Mouse (Mus musculus): ENCODE measurements around the gene Fgf2. TPM values are rescaled to one million over a fixed set of nuclear protein-coding genes. Genes with fewer than 3 reads are reported as not detected.
A peak's percentile ranks its signal among the peaks of the same experiment; 100 is the strongest.

Gene Fgf2
- polyA plus RNA-seq, 1 experiment from 2014 or later, result 0.35 TPM

DNA sequence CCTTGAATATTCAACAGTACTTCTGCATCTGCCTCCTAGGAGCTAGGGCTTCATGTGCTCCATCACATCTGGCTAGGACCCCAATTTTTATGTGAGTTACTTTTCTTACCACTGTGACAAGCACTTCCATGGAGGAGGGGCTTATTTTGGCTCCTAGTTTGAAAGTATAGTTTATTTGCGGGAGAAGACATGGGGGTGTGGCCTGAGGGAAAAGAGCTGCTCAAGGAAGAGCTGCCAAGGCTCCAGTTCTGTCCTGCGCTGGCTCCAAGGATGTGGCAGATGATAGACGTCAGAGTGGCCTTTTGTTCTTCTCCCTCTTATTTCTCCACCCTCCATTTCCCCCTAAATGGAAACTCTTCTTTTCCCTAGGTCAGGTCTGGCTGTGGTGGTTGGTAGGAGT is 17.8 kb downstream of the Fgf2 start:
- Histone ChIP-seq H3K36me3 (no peaks in the 10 kb centered on the region), H3K4me3 (replicated peaks) (no peak overlapping the region), H3K9ac (replicated peaks) (no peak overlapping the region), H3K27me3 (no peaks in the 10 kb centered on the region), H3K4me2 (replicated peaks) (no peak overlapping the region), H3K4me1 (replicated peaks) (no peaks in the 10 kb centered on the region), H3K27ac (no peak overlapping the region), H3K9me3 (no peaks in the 10 kb centered on the region)
- ATAC-seq, result no peak
- WGBS, result 56% methylated on average over 3 of the region's 3 CpGs

DNA sequence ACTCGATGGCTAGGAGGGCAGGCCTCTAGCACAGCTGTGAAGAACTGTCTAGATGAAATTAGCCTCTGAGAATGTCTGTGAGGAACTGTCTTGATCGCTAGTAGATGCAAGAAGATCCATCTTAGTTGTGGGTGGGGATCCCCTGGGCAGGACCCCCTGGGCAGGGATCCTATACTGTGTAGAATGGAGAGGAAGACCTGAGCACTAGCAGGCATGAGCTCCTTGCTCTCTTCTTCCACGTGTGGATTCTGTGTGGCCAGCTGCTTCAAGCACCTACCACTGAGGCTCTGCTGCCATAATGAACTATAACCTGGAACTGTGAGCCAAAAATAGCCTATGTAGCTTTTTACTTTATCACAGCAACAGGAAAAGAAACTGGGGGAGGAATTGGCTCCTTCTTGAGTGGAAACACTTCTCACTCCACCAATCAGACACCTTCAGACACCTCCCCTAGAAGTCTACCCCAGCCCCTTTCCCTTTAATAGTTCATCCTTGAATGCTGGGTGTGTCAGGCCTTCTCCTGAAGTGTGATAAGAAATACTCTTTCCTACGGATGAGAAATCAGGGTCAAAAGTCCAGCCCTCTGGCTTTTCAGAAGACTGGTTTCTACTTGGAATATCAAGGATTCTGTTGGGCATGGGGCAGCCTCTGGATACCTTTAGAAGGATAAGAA is 18.4 kb downstream of the Fgf2 start:
- Histone ChIP-seq H3K27ac (no peak overlapping the region), H3K9me3 (no peaks in the 10 kb centered on the region), H3K4me3 (replicated peaks) (no peak overlapping the region), H3K9ac (replicated peaks) (no peak overlapping the region), H3K27me3 (no peaks in the 10 kb centered on the region), H3K4me1 (replicated peaks) (no peaks in the 10 kb centered on the region), H3K4me2 (replicated peaks) (no peak overlapping the region), H3K36me3 (no peaks in the 10 kb centered on the region)
- no peak for ATAC-seq
- WGBS, result 79% methylated on average over 4 of the region's 4 CpGs

- no peaks in the 10 kb centered on the region for H3K27me3 ChIP-seq
- no peak overlapping the region for H3K4me2 ChIP-seq (replicated peaks)
- no peak for ATAC-seq
- no peaks in the 10 kb centered on the region for H3K4me1 ChIP-seq (replicated peaks)
- H3K9me3 ChIP-seq, result no peaks in the 10 kb centered on the region
- H3K9ac ChIP-seq (replicated peaks), result no peak overlapping the region
- no peak overlapping the region for H3K4me3 ChIP-seq (replicated peaks)
- 82% methylated on average over 4 of the region's 4 CpGs for WGBS
- no peak overlapping the region for H3K27ac ChIP-seq
- no peaks in the 10 kb centered on the region for H3K36me3 ChIP-seq
Measured at GRCm38 (mm10) chr3:37370407-37370806, 22.3 kb downstream of the Fgf2 start.

DNA sequence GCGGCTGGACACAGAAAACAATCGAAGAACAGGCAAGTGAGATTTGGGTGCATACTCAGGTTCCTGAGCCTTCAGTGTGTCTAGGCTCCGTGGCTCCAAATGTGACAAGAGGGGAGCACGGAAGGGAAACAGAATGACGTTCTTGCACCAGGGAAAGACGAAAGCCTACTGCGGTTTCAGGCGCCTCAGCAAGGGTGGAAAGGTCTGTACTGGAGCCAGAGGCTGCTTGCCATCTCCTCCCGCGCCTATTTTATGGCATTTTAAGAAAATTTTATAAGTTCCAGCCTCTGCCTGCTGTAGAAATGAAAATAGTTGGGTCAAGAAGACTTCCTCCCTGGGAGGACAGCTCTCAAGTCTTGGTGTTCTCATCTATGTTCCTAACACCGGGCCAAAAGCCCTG is 25.6 kb downstream of the Fgf2 start:
- no peak for ATAC-seq
- H3K4me2 ChIP-seq (replicated peaks), result no peak overlapping the region
- H3K27me3 ChIP-seq, result no peaks in the 10 kb centered on the region
- no peaks in the 10 kb centered on the region for H3K9me3 ChIP-seq
- H3K27ac ChIP-seq, result no peak overlapping the region
- H3K36me3 ChIP-seq, result no peaks in the 10 kb centered on the region
- H3K4me3 ChIP-seq (replicated peaks), result no peak overlapping the region
- H3K4me1 ChIP-seq (replicated peaks), result no peaks in the 10 kb centered on the region
- WGBS, result 92% methylated on average over 11 of the region's 11 CpGs
- H3K9ac ChIP-seq (replicated peaks), result no peak overlapping the region

DNA sequence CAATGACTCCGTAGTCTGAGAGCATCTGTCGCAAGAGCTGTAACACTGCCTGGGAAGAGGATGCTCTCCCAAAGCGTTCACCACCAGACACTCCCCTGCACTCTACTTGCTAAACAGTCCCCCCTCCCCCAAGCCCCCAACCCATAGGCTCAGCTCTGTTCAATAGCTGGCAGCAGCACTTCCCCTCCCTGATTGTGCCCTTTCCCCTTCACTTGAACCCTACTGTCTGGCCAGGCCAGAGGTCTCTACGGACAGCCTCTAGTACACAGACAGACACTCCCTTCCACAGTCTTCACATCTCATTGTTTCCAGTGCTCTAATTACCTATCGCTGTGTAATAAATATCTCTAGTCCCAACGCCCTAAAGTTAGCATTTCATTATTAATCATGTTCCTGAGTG is 29.8 kb downstream of the Fgf2 start:
- WGBS, result 84% methylated on average over 6 of the region's 6 CpGs
- no peaks in the 10 kb centered on the region for H3K36me3 ChIP-seq

DNA sequence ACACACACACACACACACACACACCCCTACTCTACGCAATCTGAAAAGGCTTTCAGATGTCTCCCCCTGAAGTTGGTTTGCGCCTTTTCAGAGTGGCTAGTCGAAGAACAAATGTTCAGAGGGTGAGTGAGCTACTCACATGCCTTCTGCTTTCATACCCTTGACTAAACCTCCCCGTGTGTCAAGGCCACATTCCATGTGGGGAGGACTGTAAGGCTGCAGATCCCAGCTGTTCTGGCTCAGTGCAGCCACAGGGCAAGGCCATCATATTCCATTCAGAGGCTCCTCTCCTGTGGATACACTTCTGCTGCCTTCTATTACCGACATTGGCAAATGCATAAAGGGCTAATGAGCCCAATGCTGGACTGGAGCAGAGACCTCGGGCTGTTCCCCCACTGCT is 30.3 kb downstream of the Fgf2 start:
- Histone ChIP-seq H3K9me3 (no peaks in the 10 kb centered on the region), H3K4me2 (replicated peaks) (no peak overlapping the region), H3K36me3 (no peaks in the 10 kb centered on the region), H3K27me3 (no peaks in the 10 kb centered on the region), H3K4me3 (replicated peaks) (no peak overlapping the region), H3K9ac (replicated peaks) (no peak overlapping the region), H3K27ac (no peak overlapping the region), H3K4me1 (replicated peaks) (0 out of 2 replicates have a peak, but pooled peaks cover 5% of the 10 kb centered on the region)
- ATAC-seq, result peak; percentile 43; the same call in 1 of the 2 replicates
- 77% methylated on average over 6 of the region's 6 CpGs for WGBS

More for the DNA sequence above, 29.8 kb downstream of the Fgf2 start:
- no peaks in the 10 kb centered on the region for H3K9me3 ChIP-seq
- H3K4me3 ChIP-seq (replicated peaks), result no peak overlapping the region
- H3K9ac ChIP-seq (replicated peaks), result no peak overlapping the region
- no peak; the same call in 1 of the 2 replicates for ATAC-seq
- 0 out of 2 replicates have a peak, but pooled peaks cover 5% of the 10 kb centered on the region for H3K4me1 ChIP-seq (replicated peaks)
- no peak overlapping the region for H3K27ac ChIP-seq
- H3K4me2 ChIP-seq (replicated peaks), result no peak overlapping the region
- no peaks in the 10 kb centered on the region for H3K27me3 ChIP-seq

- H3K4me3 ChIP-seq (replicated peaks), result no peak overlapping the region
- WGBS, result 86% methylated on average over 14 of the region's 14 CpGs
Measured at GRCm38 (mm10) chr3:37379201-37379600, 31.1 kb downstream of the Fgf2 start.

GRCm38 (mm10) chr3:37379930-37380881 is 32.1 kb downstream of the Fgf2 start:
- Histone ChIP-seq H3K9me3 (no peaks in the 10 kb centered on the region), H3K4me1 (replicated peaks) (0 out of 2 replicates have a peak, but pooled peaks cover 5% of the 10 kb centered on the region), H3K4me2 (replicated peaks) (no peak overlapping the region), H3K9ac (replicated peaks) (no peak overlapping the region), H3K4me3 (replicated peaks) (no peak overlapping the region), H3K27me3 (no peaks in the 10 kb centered on the region), H3K27ac (no peak overlapping the region), H3K36me3 (no peaks in the 10 kb centered on the region)
- 0 out of 2 replicates have a peak, but pooled peaks have one; percentile 58 for ATAC-seq
- 68% methylated on average over 18 of the region's 18 CpGs for WGBS

More at GRCm38 (mm10) chr3:37379201-37379600, 31.1 kb downstream of the Fgf2 start:
- no peaks in the 10 kb centered on the region for H3K27me3 ChIP-seq
- no peak for ATAC-seq
- H3K4me2 ChIP-seq (replicated peaks), result no peak overlapping the region
- no peak overlapping the region for H3K9ac ChIP-seq (replicated peaks)
- no peaks in the 10 kb centered on the region for H3K9me3 ChIP-seq
- no peaks in the 10 kb centered on the region for H3K36me3 ChIP-seq
- no peak overlapping the region for H3K27ac ChIP-seq
- H3K4me1 ChIP-seq (replicated peaks), result 0 out of 2 replicates have a peak, but pooled peaks cover 5% of the 10 kb centered on the region

DNA sequence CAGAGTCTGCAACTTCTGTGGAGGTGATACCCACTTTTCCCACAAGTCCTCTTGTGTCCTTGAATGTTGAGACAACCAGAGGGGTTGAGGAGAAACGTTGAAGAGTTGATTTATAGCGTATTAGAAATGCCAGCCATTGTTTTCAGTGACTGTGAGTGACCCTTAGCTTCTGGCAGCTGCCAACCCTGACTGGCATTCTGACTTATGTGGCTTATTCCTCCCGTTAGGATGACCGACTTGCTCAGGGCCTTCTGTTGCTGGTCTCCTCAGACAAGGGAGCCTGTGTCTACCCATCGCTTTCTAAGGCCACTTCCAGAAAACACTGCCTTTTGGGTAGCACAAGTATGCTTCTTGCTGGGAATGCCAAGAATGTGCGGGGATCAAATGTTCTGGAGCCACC is 33.3 kb downstream of the Fgf2 start:
- no peaks in the 10 kb centered on the region for H3K27me3 ChIP-seq

GRCm38 (mm10) chr3:37383096-37383765 is 35.1 kb downstream of the Fgf2 start:
- Histone ChIP-seq H3K27me3 (no peaks in the 10 kb centered on the region), H3K27ac (no peak overlapping the region), H3K9ac (replicated peaks) (no peak overlapping the region), H3K4me1 (replicated peaks) (0 out of 2 replicates have a peak, but pooled peaks cover 5% of the 10 kb centered on the region), H3K9me3 (no peaks in the 10 kb centered on the region), H3K4me3 (replicated peaks) (no peak overlapping the region), H3K4me2 (replicated peaks) (no peak overlapping the region), H3K36me3 (no peaks in the 10 kb centered on the region)
- ATAC-seq, result no peak
- 95% methylated on average over 6 of the region's 6 CpGs for WGBS

More for the DNA sequence above, 33.3 kb downstream of the Fgf2 start:
- Histone ChIP-seq H3K4me1 (replicated peaks) (0 out of 2 replicates have a peak, but pooled peaks cover 5% of the 10 kb centered on the region), H3K4me3 (replicated peaks) (no peak overlapping the region), H3K36me3 (no peaks in the 10 kb centered on the region), H3K4me2 (replicated peaks) (no peak overlapping the region), H3K9me3 (no peaks in the 10 kb centered on the region), H3K27ac (no peak overlapping the region), H3K9ac (replicated peaks) (no peak overlapping the region)
- ATAC-seq, result no peak
- 70% methylated on average over 6 of the region's 6 CpGs for WGBS

DNA sequence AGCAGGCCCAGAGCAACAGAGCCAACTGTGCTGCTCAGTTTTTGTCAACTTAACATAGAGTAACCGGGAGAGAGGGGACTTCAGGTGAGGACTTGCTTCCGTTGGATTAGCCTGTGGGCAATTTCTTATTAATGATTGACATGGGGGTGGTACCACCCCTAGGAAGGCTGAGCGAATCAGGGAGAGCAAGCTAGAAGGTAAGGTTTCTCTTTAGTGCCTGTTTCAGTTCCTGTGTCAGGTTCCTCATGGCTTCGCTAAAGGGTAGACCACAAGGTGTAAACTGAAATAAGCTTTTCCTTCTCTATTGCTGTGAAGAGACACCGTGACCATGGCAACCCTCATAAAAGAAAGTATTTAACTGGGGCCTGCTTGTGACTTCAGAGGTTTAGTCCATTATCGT is 39.2 kb downstream of the Fgf2 start:
- Histone ChIP-seq H3K4me1 (replicated peaks) (no peaks in the 10 kb centered on the region), H3K4me2 (replicated peaks) (no peak overlapping the region), H3K4me3 (replicated peaks) (no peak overlapping the region), H3K9me3 (no peaks in the 10 kb centered on the region), H3K27ac (no peak overlapping the region), H3K27me3 (no peaks in the 10 kb centered on the region), H3K9ac (replicated peaks) (no peak overlapping the region), H3K36me3 (no peaks in the 10 kb centered on the region)
- WGBS, result 92% methylated on average over 6 of the region's 6 CpGs
- ATAC-seq, result no peak
